Mouse (Mus musculus) heart, adult 2 months (tissue): ENCODE measurements at regions not wholly inside any gene's neighbourhood (a gene's known extent, or its start where the extent isn't known, plus 50 kb on each side); places are given as distances from the start of the nearest gene placed in this dataset.

ENCODE experiments used
- CTCF ChIP-seq: fragments of 200-600 bp; IDR thresholded peaks from 2 replicates; pipeline ENCODE4 v1.8.1; 2022; ENCODE audit warnings: antibody characterized with exemption, mild to moderate bottlenecking, moderate library complexity
- EP300 ChIP-seq: fragments of 200-500 bp; IDR thresholded peaks from 2 replicates; pipeline ENCODE4 v1.6.1; 2011; ENCODE audit warnings: low read depth, low read length, control low read depth; ENCODE audit not compliant: insufficient read depth
- POLR2A ChIP-seq: fragments of 200-500 bp; IDR thresholded peaks from 2 replicates; pipeline ENCODE4 v1.6.1; 2011; ENCODE audit warnings: mild to moderate bottlenecking, low read depth, low read length, control low read depth; ENCODE audit not compliant: insufficient read depth

- TF ChIP-seq CTCF = no peak
- TF ChIP-seq POLR2A = no peak
- no peak for TF ChIP-seq EP300
Measured at GRCm38 (mm10) chr2:137951942-137952341, 304.4 kb upstream of the Btbd3 start.
